Mouse (Mus musculus) heart, postnatal 0 days (tissue): ENCODE measurements around the gene Plppr1.

Experiments
- CTCF ChIP-seq: IDR thresholded peaks from 2 replicates; pipeline ENCODE4 v1.5.1; 2016; ENCODE audit warnings: antibody characterized with exemption, control low read depth, low read depth
- EP300 ChIP-seq: IDR thresholded peaks from 2 replicates; pipeline ENCODE4 v1.6.1; 2016; ENCODE audit warnings: antibody characterized with exemption, low read depth

DNA sequence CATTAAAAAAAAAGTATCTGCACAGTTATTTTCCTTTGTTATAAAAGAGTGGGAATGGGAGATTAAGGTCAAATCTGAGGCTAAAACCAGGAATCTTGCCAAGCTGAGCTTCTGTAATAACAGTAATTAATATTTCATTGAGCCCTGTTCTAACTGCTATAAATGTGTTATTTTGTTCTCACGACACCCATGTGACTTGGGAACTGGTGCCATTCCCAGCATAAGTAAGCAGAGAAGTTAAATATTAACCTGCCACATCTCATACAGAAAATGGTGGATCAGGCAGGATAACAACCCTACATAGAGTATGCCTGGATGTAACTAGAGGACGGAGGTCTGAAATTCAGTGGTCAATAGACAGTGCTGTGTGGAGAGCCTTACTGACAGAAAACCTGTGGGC, 90.2 kb downstream of the Plppr1 start:
- no peak for TF ChIP-seq CTCF
- no peak for TF ChIP-seq EP300
